Mouse (Mus musculus) lung, adult 10 weeks (tissue): ENCODE measurements around the gene Gm7358. TPM values are rescaled to one million over a fixed set of nuclear protein-coding genes. Genes with fewer than 3 reads are reported as not detected.

Experiments used
- polyA plus RNA-seq: library from polyadenylated mRNA; stranded (reverse); fragments of 350-450 nt; fragmentation: Illumina TruSeq; extraction: RNeasy Lipid Tissue Mini Kit (QIAGEN cat#74804); gene quantifications from one replicate; pipeline ENCODE4 v1.2.3, GENCODE M21; 2014; ENCODE audit warnings: low read depth, low replicate concordance; ENCODE audit not compliant: insufficient read depth

The Gm7358 gene
- not detected for polyA plus RNA-seq

GRCm38 (mm10) chr17:14059431-14059830 is at the start of gene Gm7358:
Gene Gm7358 (minus strand): TSS chr17:14059531.

Other genes starting within 250 kb of the Gm7358 start
- gene Gm7168, start 111.2 kb downstream of the Gm7358 start, polyA plus RNA-seq = not detected
- gene Gm7356, start 55.8 kb downstream of the Gm7358 start, polyA plus RNA-seq = not detected
- gene Dact2, start 144.8 kb upstream of the Gm7358 start, polyA plus RNA-seq = 1.8 TPM
- 10.4 TPM for gene Smoc2, start 220.0 kb upstream of the Gm7358 start, polyA plus RNA-seq